Mouse (Mus musculus) spleen, adult 2 months (tissue): ENCODE results near the gene Csgalnact2. TPM values are rescaled to one million over a fixed set of nuclear protein-coding genes. Genes with fewer than 3 reads are reported as not detected.

ENCODE experiments used
- DNase-seq, 2 experiments: peaks; one replicate each; pipeline versions ENCODE4 v3.0.0 to v3.0.0-alpha.2; 2012 to 2021; ENCODE audit warnings: low spot score in 2 of 2, low read depth in 1 of 2
- H3K27ac ChIP-seq: fragments of 200-500 bp; 2 replicates; pipeline ENCODE4 v1.5.1; 2012; ENCODE audit warnings: low read length, inconsistent platforms; ENCODE audit not compliant: insufficient read depth
- H3K27me3 ChIP-seq: fragments of 200-500 bp; 2 replicates; pipeline ENCODE4 v1.6.1; 2012; ENCODE audit warnings: mild to moderate bottlenecking, moderate library complexity, low read length, inconsistent platforms; ENCODE audit not compliant: control insufficient read depth, insufficient read depth
- H3K36me3 ChIP-seq: fragments of 200-500 bp; 2 replicates; pipeline ENCODE4 v1.6.1; 2012; ENCODE audit warnings: mild to moderate bottlenecking, low read length, inconsistent platforms; ENCODE audit not compliant: control insufficient read depth, insufficient read depth
- H3K4me1 ChIP-seq: fragments of 200-500 bp; 2 replicates; pipeline ENCODE4 v1.6.1; 2011; ENCODE audit warnings: inconsistent platforms; ENCODE audit not compliant: control insufficient read depth, insufficient read depth, insufficient read length
- H3K4me3 ChIP-seq: fragments of 200-500 bp; 2 replicates; pipeline ENCODE4 v1.5.1; 2011; ENCODE audit warnings: mild to moderate bottlenecking, inconsistent platforms; ENCODE audit not compliant: insufficient read depth, insufficient read length; ENCODE audit errors: extremely low read depth
- CTCF ChIP-seq: fragments of 200-500 bp; IDR thresholded peaks from 2 replicates; pipeline ENCODE4 v1.5.1; 2011; ENCODE audit warnings: mild to moderate bottlenecking, inconsistent platforms; ENCODE audit not compliant: insufficient read depth, insufficient read length, insufficient replicate concordance; ENCODE audit errors: extremely low read depth
- POLR2A ChIP-seq: fragments of 200-500 bp; IDR thresholded peaks from 2 replicates; pipeline ENCODE4 v1.6.1; 2011; ENCODE audit warnings: low read depth, low read length, inconsistent platforms
- WGBS: fragments of 180-500 bp; shearing (Covaris S2); methylation state at CpG from one replicate; pipeline ENCODE4 v1.1.7; 2018; 5-methylcytosine and 5-hydroxymethylcytosine counted together
- polyA plus RNA-seq: library from polyadenylated mRNA; depleted of rRNA; stranded (reverse); fragments of >200 nt; gene quantifications from 2 replicates; pipeline ENCODE4 v1.2.3, GENCODE M21; 2012

Gene Csgalnact2
- polyA plus RNA-seq, 1 experiment: 1.5 TPM

DNA sequence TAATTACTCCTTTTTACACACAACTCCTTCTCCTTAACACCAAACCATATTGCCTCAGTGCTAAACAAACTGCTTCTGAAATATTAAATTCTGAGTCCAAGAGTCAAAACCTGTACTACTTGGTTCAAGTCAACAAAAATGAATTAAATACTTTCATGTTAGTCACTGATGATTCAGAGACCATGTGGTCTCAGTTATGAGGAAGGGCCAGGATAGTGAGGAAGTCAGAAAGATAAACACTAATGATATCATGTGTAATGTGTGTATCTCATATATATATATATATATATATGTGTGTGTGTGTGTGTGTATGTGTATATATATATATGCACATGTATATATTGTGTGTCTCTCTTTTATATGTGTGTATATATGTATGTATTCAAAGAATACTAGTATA, 12.4 kb downstream of the Csgalnact2 start:
- peaks cover 2% of the 10 kb centered on the region; the same call in 1 of the 2 replicates for H3K4me1 ChIP-seq

GRCm38 (mm10) chr6:118122767-118123166, 16.2 kb downstream of the Csgalnact2 start:
- Histone ChIP-seq H3K4me3 (no peak overlapping the region), H3K27ac (no peak overlapping the region), H3K36me3 (peaks cover 23% of the 10 kb centered on the region), H3K27me3 (no peaks in the 10 kb centered on the region), H3K4me1 (peaks cover 2% of the 10 kb centered on the region; the same call in 1 of the 2 replicates)
- WGBS: 85% methylated on average over 1 of the region's 1 CpGs
- no peak for DNase-seq
- TF ChIP-seq CTCF (no peak), POLR2A (no peak)

More for the DNA sequence above, 12.4 kb downstream of the Csgalnact2 start:
- no peak overlapping the region for H3K4me3 ChIP-seq
- TF ChIP-seq POLR2A: no peak
- TF ChIP-seq CTCF: no peak
- no peak for DNase-seq
- peaks cover 16% of the 10 kb centered on the region for H3K36me3 ChIP-seq
- H3K27me3 ChIP-seq: no peaks in the 10 kb centered on the region
- H3K27ac ChIP-seq: no peak overlapping the region

DNA sequence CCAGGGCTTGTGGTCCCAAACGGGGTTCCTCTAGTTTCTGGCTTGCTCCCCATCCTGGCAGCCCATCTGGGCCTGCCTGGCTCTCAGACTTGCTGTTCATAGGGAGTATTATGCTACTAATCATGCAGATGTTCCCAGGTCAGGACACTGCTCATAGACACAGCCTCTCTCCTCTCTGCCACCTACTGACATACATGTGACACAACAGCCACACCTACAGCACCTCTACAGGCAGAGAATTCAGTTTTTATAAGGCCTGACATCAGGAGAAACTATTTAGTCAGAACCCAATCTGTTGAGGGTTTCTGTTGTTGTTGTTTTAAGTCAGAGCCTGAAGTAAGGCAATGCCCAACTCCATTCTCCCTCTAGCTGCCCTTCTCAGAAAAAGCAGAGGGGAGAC, 27.1 kb downstream of the Csgalnact2 start:
- 79% methylated on average over 1 of the region's 1 CpGs for WGBS
- Histone ChIP-seq H3K4me1 (no peaks in the 10 kb centered on the region), H3K4me3 (no peak overlapping the region), H3K36me3 (peaks cover 11% of the 10 kb centered on the region), H3K27me3 (no peaks in the 10 kb centered on the region), H3K27ac (no peak overlapping the region)
- no peak for TF ChIP-seq CTCF
- no peak for TF ChIP-seq POLR2A
- no peak for DNase-seq

DNA sequence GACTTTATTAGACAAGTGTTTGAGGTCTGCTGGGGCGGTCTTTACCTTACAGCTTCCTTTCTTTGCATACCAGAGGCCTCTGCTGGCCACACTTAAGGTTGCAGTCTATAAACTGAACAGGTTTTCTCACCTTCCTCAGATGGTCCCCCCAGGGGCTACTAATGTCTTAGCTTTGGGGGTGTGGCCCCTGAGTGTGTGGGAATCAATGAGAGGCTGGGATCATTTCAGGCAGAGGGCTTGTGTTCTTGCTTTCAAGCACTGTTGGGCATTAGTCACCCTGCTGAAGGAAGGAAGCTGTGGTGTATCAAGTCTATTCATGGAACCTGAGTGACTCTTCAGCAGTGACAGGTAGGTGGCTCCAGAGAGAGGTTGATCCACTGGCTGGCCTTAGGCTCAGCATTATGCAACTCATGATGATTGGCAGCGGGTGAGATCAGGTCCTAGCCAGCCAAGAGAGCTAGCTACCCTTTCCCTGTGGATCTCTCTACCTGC, 39.6 kb downstream of the Csgalnact2 start:
- no peak overlapping the region for H3K4me3 ChIP-seq
- 47% methylated on average over 2 of the region's 2 CpGs for WGBS
- DNase-seq: no peak

DNA sequence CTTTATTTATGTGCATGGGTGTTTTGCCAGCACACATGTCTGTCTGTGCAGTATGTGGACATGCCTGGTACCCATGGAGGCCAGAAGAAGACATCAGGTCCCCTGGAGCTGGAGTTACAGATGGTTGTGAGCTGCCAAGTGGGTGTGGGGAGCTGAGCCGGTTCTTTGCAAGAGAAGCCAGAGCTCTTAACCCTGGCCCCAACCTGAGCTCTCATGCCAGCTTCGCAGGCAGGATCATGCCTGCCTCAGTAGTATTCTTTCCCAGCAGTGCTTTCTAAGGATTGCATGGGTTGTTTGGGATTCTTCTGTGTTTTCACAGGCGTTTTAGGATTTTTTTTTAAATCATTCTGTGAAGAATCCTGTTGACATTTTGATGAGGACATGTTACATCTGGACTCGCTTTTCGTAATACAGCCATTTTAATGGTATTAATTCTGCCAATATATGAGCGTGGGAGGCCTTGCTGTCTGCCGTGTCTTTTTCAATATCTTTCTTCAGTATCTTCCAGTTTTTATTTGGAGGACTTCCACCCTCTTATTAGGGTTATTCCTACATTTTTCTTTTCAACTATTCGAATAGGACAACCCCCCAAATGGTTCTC, 41.1 kb downstream of the Csgalnact2 start:
- H3K27ac ChIP-seq: no peak overlapping the region
- TF ChIP-seq POLR2A (no peak), CTCF (no peak)
- no peak overlapping the region for H3K4me3 ChIP-seq
- no peaks in the 10 kb centered on the region for H3K27me3 ChIP-seq
- H3K36me3 ChIP-seq: no peaks in the 10 kb centered on the region
- no peaks in the 10 kb centered on the region for H3K4me1 ChIP-seq
- no peak for DNase-seq
- WGBS: 85% methylated on average over 8 of the region's 8 CpGs

More for the DNA sequence above, 39.6 kb downstream of the Csgalnact2 start:
- Histone ChIP-seq H3K4me1 (no peaks in the 10 kb centered on the region), H3K36me3 (no peaks in the 10 kb centered on the region), H3K27me3 (no peaks in the 10 kb centered on the region), H3K27ac (no peak overlapping the region)
- TF ChIP-seq POLR2A (no peak), CTCF (no peak; the same call in 1 of the 2 replicates)

GRCm38 (mm10) chr6:118090827-118091226, 48.1 kb downstream of the Csgalnact2 start:
- DNase-seq: no peak
- TF ChIP-seq CTCF: no peak
- TF ChIP-seq POLR2A: no peak
- whole genome bisulfite sequencing: 93% methylated on average over 9 of the region's 9 CpGs
- no peaks in the 10 kb centered on the region for H3K36me3 ChIP-seq
- H3K27me3 ChIP-seq: no peaks in the 10 kb centered on the region
- H3K4me3 ChIP-seq: no peak overlapping the region
- no peak overlapping the region for H3K27ac ChIP-seq
- H3K4me1 ChIP-seq: no peaks in the 10 kb centered on the region

- H3K27ac ChIP-seq: no peak overlapping the region
- no peaks in the 10 kb centered on the region for H3K36me3 ChIP-seq
- H3K4me3 ChIP-seq: no peak overlapping the region
- no peak for DNase-seq
- H3K27me3 ChIP-seq: no peaks in the 10 kb centered on the region
- WGBS: 89% methylated on average over 17 of the region's 17 CpGs
- no peak for TF ChIP-seq CTCF
- TF ChIP-seq POLR2A: no peak
- H3K4me1 ChIP-seq: no peaks in the 10 kb centered on the region
Observed at GRCm38 (mm10) chr6:118088750-118089440, 50.0 kb downstream of the Csgalnact2 start.
